Mouse (Mus musculus) heart, postnatal 0 days (tissue): Measurements from ENCODE around the gene Mrps18a. TPM values are rescaled to one million over a fixed set of nuclear protein-coding genes. Genes with fewer than 3 reads are reported as not detected.

ENCODE experiments used
- ATAC-seq: fragments of 200-750 bp; cut with Nextera tagmentation; 2 replicates; pipeline ENCODE4 v1.8.0; 2017; ENCODE audit warnings: low read depth, moderate number of reproducible peaks, moderate library complexity; ENCODE audit not compliant: insufficient read depth
- DNase-seq: peaks from one replicate; pipeline ENCODE4 v3.0.0-alpha.2; 2016; ENCODE audit warnings: low spot score
- H3K27ac ChIP-seq: fragments of 300-500 bp; sonication (generic); 2 replicates; pipeline ENCODE4 v1.5.1; 2014; ENCODE audit warnings: low read depth, mild to moderate bottlenecking
- H3K27me3 ChIP-seq: fragments of 300-500 bp; sonication (generic); 2 replicates; pipeline ENCODE4 v1.6.1; 2014; ENCODE audit warnings: low read length, mixed read lengths; ENCODE audit not compliant: control insufficient read depth, insufficient read depth
- H3K36me3 ChIP-seq: fragments of 300-500 bp; sonication (generic); replicated peaks from 2 replicates; pipeline ENCODE4 v1.6.1; 2014; ENCODE audit warnings: low read length, mixed read lengths; ENCODE audit not compliant: control insufficient read depth, insufficient read depth
- H3K4me1 ChIP-seq: fragments of 300-500 bp; sonication (generic); 2 replicates; pipeline ENCODE4 v1.6.1; 2014; ENCODE audit warnings: antibody characterized with exemption; ENCODE audit not compliant: control insufficient read depth, insufficient read depth
- H3K4me2 ChIP-seq: fragments of 300-500 bp; sonication (generic); 2 replicates; pipeline ENCODE4 v1.6.1; 2014; ENCODE audit warnings: low read depth, mild to moderate bottlenecking, low read length, moderate library complexity
- H3K4me3 ChIP-seq: fragments of 300-500 bp; sonication (generic); 2 replicates; pipeline ENCODE4 v1.5.1; 2014; ENCODE audit warnings: low read depth, low read length
- H3K9ac ChIP-seq: fragments of 300-500 bp; sonication (generic); replicated peaks from 2 replicates; pipeline ENCODE4 v1.6.1; 2014; ENCODE audit warnings: low read depth, low read length, mixed read lengths
- H3K9me3 ChIP-seq: fragments of 300-500 bp; sonication (generic); replicated peaks from 2 replicates; pipeline ENCODE4 v1.6.1; 2016; ENCODE audit warnings: low read length; ENCODE audit not compliant: control insufficient read depth
- CTCF ChIP-seq: IDR thresholded peaks from 2 replicates; pipeline ENCODE4 v1.5.1; 2016; ENCODE audit warnings: antibody characterized with exemption, control low read depth, low read depth
- EP300 ChIP-seq: IDR thresholded peaks from 2 replicates; pipeline ENCODE4 v1.6.1; 2016; ENCODE audit warnings: antibody characterized with exemption, low read depth
- WGBS: fragments of 180-500 bp; shearing (Covaris S2); extraction: QIAGEN DNeasy Blood & Tissue Kit; methylation state at CpG from one replicate; pipeline ENCODE4 v1.1.7; 2014; 5-methylcytosine and 5-hydroxymethylcytosine counted together
- polyA plus RNA-seq: library from polyadenylated mRNA; unstranded; fragments of >200 nt; fragmentation: Nextera tagmentation; extraction: Ambion mirVana; gene quantifications from 2 replicates; pipeline ENCODE4 v1.2.1, GENCODE M21; 2015
- total RNA-seq: library from RNA; depleted of rRNA; stranded (reverse); fragments of >200 nt; gene quantifications from 2 replicates; pipeline ENCODE4 v1.2.3, GENCODE M21; 2014; ENCODE audit warnings: low replicate concordance

Mrps18a gene
- total and polyA plus RNA-seq, 2 experiments from 2014 or later: 76.6 to 174 TPM

DNA sequence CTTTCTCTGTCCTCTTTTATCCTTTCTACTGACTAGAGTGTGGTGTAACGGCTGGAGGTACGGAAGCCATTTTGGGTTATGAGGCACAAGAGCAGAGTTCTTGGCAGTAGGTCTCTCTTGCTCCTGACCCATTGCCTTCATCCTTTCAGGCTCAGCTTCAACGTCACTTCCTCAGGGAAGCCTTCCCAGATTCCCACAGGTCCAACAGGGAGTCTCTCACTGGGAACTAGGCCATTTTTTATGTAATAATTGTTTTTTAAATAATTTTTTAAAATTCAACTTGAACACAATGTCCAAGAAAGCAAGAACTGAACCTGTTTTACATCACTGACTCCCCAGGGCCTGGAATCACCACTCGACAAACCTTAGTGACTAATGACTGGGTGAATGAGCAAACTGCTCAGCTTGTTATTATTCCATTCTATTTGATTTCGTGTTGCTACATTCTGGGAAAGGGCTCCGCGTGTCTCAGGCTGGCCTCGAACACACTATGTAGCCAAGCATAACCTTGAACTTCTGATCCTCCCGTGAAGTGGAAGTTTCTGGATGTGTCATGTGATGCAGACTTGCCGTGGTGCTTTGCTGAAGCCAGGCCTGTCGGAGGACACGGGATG is 32.8 kb upstream of the Mrps18a start:
- TF ChIP-seq CTCF (no peak), EP300 (no peak)
- WGBS: 81% methylated on average over 12 of the region's 12 CpGs
- no peak for ATAC-seq
- no peak overlapping the region for H3K9ac ChIP-seq
- H3K4me3 ChIP-seq: no peak overlapping the region
- no peak for DNase-seq
- H3K27me3 ChIP-seq: no peaks in the 10 kb centered on the region
- no peaks in the 10 kb centered on the region for H3K36me3 ChIP-seq
- H3K27ac ChIP-seq: no peak overlapping the region
- peaks cover 15% of the 10 kb centered on the region; the same call in 1 of the 2 replicates for H3K4me1 ChIP-seq
- no peaks in the 10 kb centered on the region for H3K9me3 ChIP-seq
- no peak overlapping the region for H3K4me2 ChIP-seq

DNA sequence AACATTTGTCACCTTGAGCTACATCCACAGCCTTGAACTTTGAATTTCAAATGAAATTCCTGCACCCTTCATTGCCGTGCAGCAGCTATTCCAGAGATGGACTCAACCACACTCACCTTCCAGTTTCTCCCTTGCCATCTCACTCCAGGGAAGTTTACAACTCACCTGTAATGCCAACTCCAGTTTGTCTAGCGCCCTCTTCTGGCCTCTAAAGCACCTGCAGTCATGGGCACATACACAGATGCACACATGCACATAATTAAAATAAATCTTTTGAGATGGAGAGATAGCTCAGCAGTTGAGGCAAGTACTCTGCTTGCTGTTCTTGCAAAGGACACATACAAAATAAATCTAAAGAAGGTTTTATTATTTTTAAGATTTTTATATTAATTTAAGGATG is 31.7 kb upstream of the Mrps18a start:
- H3K9me3 ChIP-seq: no peaks in the 10 kb centered on the region
- H3K27ac ChIP-seq: no peak overlapping the region
- TF ChIP-seq CTCF (no peak), EP300 (no peak)
- no peak overlapping the region for H3K4me2 ChIP-seq
- ATAC-seq (no peak), DNase-seq (no peak)
- no peak overlapping the region for H3K9ac ChIP-seq
- H3K4me3 ChIP-seq: no peak overlapping the region
- 68% methylated on average over 2 of the region's 2 CpGs for WGBS
- H3K27me3 ChIP-seq: no peaks in the 10 kb centered on the region
- no peaks in the 10 kb centered on the region for H3K36me3 ChIP-seq
- H3K4me1 ChIP-seq: peaks cover 17% of the 10 kb centered on the region

DNA sequence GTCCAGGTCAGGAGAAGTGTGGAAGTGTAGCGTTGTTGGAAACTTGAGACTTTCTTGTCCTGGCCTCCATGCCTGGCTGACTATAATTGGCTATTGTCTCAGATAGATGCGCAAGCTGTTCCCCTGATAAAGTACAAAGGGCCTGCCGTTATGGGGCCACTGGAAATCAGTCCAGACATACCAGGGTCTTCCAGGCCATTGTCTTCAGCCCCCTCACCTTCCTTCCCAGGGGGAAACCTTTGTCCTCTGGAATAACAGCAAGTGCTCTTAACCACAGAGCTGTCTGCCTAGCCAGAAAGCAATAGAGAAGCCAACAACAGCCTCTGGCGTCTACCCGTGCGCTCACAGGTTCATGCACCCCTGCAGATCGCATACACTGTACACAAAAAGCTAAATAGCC is 30.4 kb upstream of the Mrps18a start:
- ATAC-seq (no peak), DNase-seq (no peak)
- H3K27ac ChIP-seq: no peak overlapping the region
- H3K36me3 ChIP-seq: no peaks in the 10 kb centered on the region
- no peaks in the 10 kb centered on the region for H3K27me3 ChIP-seq
- H3K9ac ChIP-seq: no peak overlapping the region
- H3K4me3 ChIP-seq: no peak overlapping the region
- peaks cover 13% of the 10 kb centered on the region for H3K4me1 ChIP-seq
- TF ChIP-seq EP300 (no peak), CTCF (no peak)
- H3K4me2 ChIP-seq: no peak overlapping the region
- H3K9me3 ChIP-seq: no peaks in the 10 kb centered on the region
- WGBS: 58% methylated on average over 7 of the region's 7 CpGs

DNA sequence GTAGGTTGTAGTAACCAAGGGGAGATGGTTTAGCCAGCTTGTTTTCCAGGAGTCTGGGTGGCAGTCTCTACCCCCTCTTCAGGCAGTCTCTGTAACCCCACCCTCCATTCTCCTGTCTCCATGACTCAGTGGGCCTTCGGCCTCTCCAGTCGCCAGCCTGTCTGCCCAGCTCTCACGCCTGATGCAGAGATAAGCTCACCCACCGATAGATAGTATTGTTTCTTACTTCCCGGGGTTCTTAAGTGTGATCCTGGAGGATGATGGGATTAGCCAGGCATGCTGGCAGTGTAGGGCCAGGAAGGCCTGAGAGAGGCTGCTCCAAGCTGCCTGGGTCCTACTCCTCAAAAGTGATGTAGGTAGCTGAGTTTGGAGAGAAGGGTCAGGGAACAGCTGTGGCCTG is 29.7 kb upstream of the Mrps18a start:
- no peaks in the 10 kb centered on the region for H3K27me3 ChIP-seq
- no peak overlapping the region for H3K4me3 ChIP-seq
- TF ChIP-seq CTCF (no peak), EP300 (no peak)
- H3K27ac ChIP-seq: no peak overlapping the region
- H3K4me2 ChIP-seq: no peak overlapping the region
- no peak for DNase-seq
- 39% methylated on average over 5 of the region's 5 CpGs for WGBS
- ATAC-seq: 0 out of 2 replicates have a peak, but pooled peaks have one; percentile 3
- no peaks in the 10 kb centered on the region for H3K36me3 ChIP-seq
- H3K4me1 ChIP-seq: peaks cover 13% of the 10 kb centered on the region
- no peak overlapping the region for H3K9ac ChIP-seq
- no peaks in the 10 kb centered on the region for H3K9me3 ChIP-seq

DNA sequence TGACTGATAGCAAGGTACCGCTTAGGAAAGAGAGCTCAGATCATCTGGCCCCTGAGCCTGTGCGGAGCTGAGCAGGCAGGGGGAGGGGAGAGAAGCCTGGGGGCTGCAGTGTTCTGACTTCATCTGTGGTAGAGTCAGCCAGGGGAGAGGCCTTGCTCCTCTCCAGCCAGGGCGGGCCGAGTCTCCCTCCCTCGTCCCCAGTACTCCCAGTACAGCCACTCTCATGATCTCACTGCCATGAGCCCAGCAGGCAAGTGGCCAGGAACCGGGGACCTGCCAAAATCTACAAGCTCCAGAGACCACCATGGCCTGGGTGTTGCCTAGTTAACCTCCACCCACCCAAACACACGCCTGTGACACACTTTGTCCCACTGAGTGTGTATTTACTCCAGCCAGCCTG is 29.1 kb upstream of the Mrps18a start:
- ATAC-seq (peak; percentile 45; the same call in 1 of the 2 replicates), DNase-seq (no peak)
- 52% methylated on average over 7 of the region's 7 CpGs for WGBS
- no peak overlapping the region for H3K9ac ChIP-seq
- H3K9me3 ChIP-seq: no peaks in the 10 kb centered on the region
- H3K4me3 ChIP-seq: no peak overlapping the region
- peak overlapping the region; percentile 30; the same call in 1 of the 2 replicates for H3K27ac ChIP-seq
- TF ChIP-seq EP300: no peak
- no peak for TF ChIP-seq CTCF
- H3K4me1 ChIP-seq: peaks cover 13% of the 10 kb centered on the region
- H3K4me2 ChIP-seq: no peak overlapping the region
- no peaks in the 10 kb centered on the region for H3K27me3 ChIP-seq
- H3K36me3 ChIP-seq: no peaks in the 10 kb centered on the region

- Histone ChIP-seq H3K4me1 (peaks cover 13% of the 10 kb centered on the region), H3K9me3 (no peaks in the 10 kb centered on the region), H3K9ac (no peak overlapping the region), H3K27me3 (no peaks in the 10 kb centered on the region), H3K27ac (no peak overlapping the region), H3K4me2 (no peak overlapping the region), H3K36me3 (no peaks in the 10 kb centered on the region), H3K4me3 (no peak overlapping the region)
- DNase-seq: no peak
- ATAC-seq: no peak
- TF ChIP-seq CTCF (no peak), EP300 (no peak)
- 82% methylated on average over 3 of the region's 3 CpGs for WGBS
Measured at GRCm38 (mm10) chr17:46083381-46083780, 27.4 kb upstream of the Mrps18a start.
